Mouse (Mus musculus) urinary bladder, adult 18-20 months (tissue): ENCODE data around the gene Notch1.

ENCODE experiments used
- DNase-seq, 2 experiments: peaks; one replicate each; pipeline ENCODE4 v3.0.0; 2022; ENCODE audit warnings: low spot score in 2 of 2, mixed read lengths in 2 of 2

Notch1 gene

GRCm38 (mm10) chr2:26500599-26501370, 15.7 kb downstream of the Notch1 start:
- peak in 1 of 2 experiments; percentile 25 for DNase-seq

GRCm38 (mm10) chr2:26500027-26500598, 16.4 kb downstream of the Notch1 start:
- DNase-seq, result peak in 1 of 2 experiments; percentile 6

GRCm38 (mm10) chr2:26498694-26499093, 17.8 kb downstream of the Notch1 start:
- DNase-seq, result no peak

GRCm38 (mm10) chr2:26497861-26498533, 18.5 kb downstream of the Notch1 start:
- no peak for DNase-seq

GRCm38 (mm10) chr2:26496451-26496850, 20.0 kb downstream of the Notch1 start:
- DNase-seq, result no peak

- no peak for DNase-seq
Measured at GRCm38 (mm10) chr2:26495701-26496100, 20.8 kb downstream of the Notch1 start.

GRCm38 (mm10) chr2:26494991-26495390, 21.5 kb downstream of the Notch1 start:
- no peak for DNase-seq

GRCm38 (mm10) chr2:26494396-26494795, 22.1 kb downstream of the Notch1 start:
- no peak for DNase-seq

GRCm38 (mm10) chr2:26493021-26493781, 23.3 kb downstream of the Notch1 start:
- no peak for DNase-seq

GRCm38 (mm10) chr2:26490760-26491301, 25.6 kb downstream of the Notch1 start:
- DNase-seq, result no peak

GRCm38 (mm10) chr2:26488535-26489135, 27.8 kb downstream of the Notch1 start:
- DNase-seq, result no peak

- DNase-seq, result no peak
Measured at GRCm38 (mm10) chr2:26487322-26488021, 29.0 kb downstream of the Notch1 start.

GRCm38 (mm10) chr2:26486835-26487321, 29.6 kb downstream of the Notch1 start:
- DNase-seq, result no peak

- no peak for DNase-seq
Measured at GRCm38 (mm10) chr2:26486264-26486810, 30.1 kb downstream of the Notch1 start.

GRCm38 (mm10) chr2:26485710-26486109, 30.8 kb downstream of the Notch1 start:
- no peak for DNase-seq

GRCm38 (mm10) chr2:26485278-26485677, 31.2 kb downstream of the Notch1 start:
- DNase-seq, result no peak

- DNase-seq, result no peak
Measured at GRCm38 (mm10) chr2:26484169-26484568, 32.3 kb downstream of the Notch1 start.

GRCm38 (mm10) chr2:26483230-26483869, 33.1 kb downstream of the Notch1 start:
- no peak for DNase-seq

- no peak for DNase-seq
Measured at GRCm38 (mm10) chr2:26482824-26483223, 33.6 kb downstream of the Notch1 start.
